Mouse (Mus musculus) bone marrow macrophage, adult 2 months (primary cell): ENCODE measurements around the gene Lrba.

Experiments
- CTCF ChIP-seq: IDR thresholded peaks from 2 replicates; pipeline ENCODE4 v1.5.1; 2012; ENCODE audit warnings: low read depth, mild to moderate bottlenecking, low read length, moderate library complexity
- POLR2A ChIP-seq: IDR thresholded peaks from 2 replicates; pipeline ENCODE4 v1.6.1; 2012; ENCODE audit warnings: mild to moderate bottlenecking, low read depth, low read length, borderline replicate concordance

GRCm38 (mm10) chr3:86786845-86787351, 562.4 kb downstream of the Lrba start:
- TF ChIP-seq CTCF (no peak), POLR2A (no peak)
